Mouse (Mus musculus) embryonic facial prominence, embryonic 11.5 days (tissue): ENCODE data around the gene Gsta2. TPM values are rescaled to one million over a fixed set of nuclear protein-coding genes. Genes with fewer than 3 reads are reported as not detected.
"Not testable (repeated sequence)": the region's sequence is repeated elsewhere in the genome, so short reads cannot be mapped to it uniquely, and the experiment has no call there.

Experiments used
- ATAC-seq: fragments of 200-750 bp; cut with Nextera tagmentation; replicated peaks from 2 replicates; pipeline ENCODE4 v1.8.0; 2017; ENCODE audit warnings: low read depth; ENCODE audit not compliant: insufficient number of reproducible peaks, low FRiP score, low TSS enrichment
- DNase-seq: peaks from one replicate; pipeline ENCODE4 v3.0.0-alpha.2; 2015; ENCODE audit warnings: low spot score
- H3K27ac ChIP-seq: fragments of 300-500 bp; sonication (generic); replicated peaks from 2 replicates; pipeline ENCODE4 v1.5.1; 2014; ENCODE audit warnings: mild to moderate bottlenecking, low read depth, low read length, control low read depth
- H3K27me3 ChIP-seq: fragments of 300-500 bp; sonication (generic); 2 replicates; pipeline ENCODE4 v1.6.1; 2014; ENCODE audit warnings: mild to moderate bottlenecking, low read length, moderate library complexity, mixed read lengths; ENCODE audit not compliant: control insufficient read depth, insufficient read depth
- H3K36me3 ChIP-seq: fragments of 300-500 bp; sonication (generic); replicated peaks from 2 replicates; pipeline ENCODE4 v1.6.1; 2014; ENCODE audit warnings: low read depth, mild to moderate bottlenecking, low read length, moderate library complexity, mixed read lengths; ENCODE audit not compliant: control insufficient read depth, insufficient read depth
- H3K4me1 ChIP-seq: fragments of 300-500 bp; sonication (generic); 2 replicates; pipeline ENCODE4 v1.6.1; 2014; ENCODE audit warnings: low read length, mixed read lengths; ENCODE audit not compliant: control insufficient read depth, insufficient read depth
- H3K4me2 ChIP-seq: fragments of 300-500 bp; sonication (generic); 2 replicates; pipeline ENCODE4 v1.6.1; 2014; ENCODE audit warnings: low read depth, mild to moderate bottlenecking, control low read depth, low read length, moderate library complexity
- H3K4me3 ChIP-seq: fragments of 300-500 bp; sonication (generic); 2 replicates; pipeline ENCODE4 v1.5.1; 2014; ENCODE audit warnings: low read depth, low read length, control low read depth
- H3K9ac ChIP-seq: fragments of 300-500 bp; sonication (generic); replicated peaks from 2 replicates; pipeline ENCODE4 v1.6.1; 2014; ENCODE audit warnings: mild to moderate bottlenecking, control low read depth, low read length
- H3K9me3 ChIP-seq: fragments of 300-500 bp; sonication (generic); replicated peaks from 2 replicates; pipeline ENCODE4 v1.6.1; 2016; ENCODE audit warnings: mild to moderate bottlenecking, low read length, inconsistent platforms, mixed read lengths; ENCODE audit not compliant: control insufficient read depth
- WGBS: fragments of 180-500 bp; shearing (Covaris S2); extraction: QIAGEN DNeasy Blood & Tissue Kit; methylation state at CpG from one replicate; pipeline ENCODE4 v1.1.7; 2014; 5-methylcytosine and 5-hydroxymethylcytosine counted together
- polyA plus RNA-seq: library from polyadenylated mRNA; unstranded; fragments of >200 nt; fragmentation: Nextera tagmentation; extraction: Ambion mirVana; gene quantifications from 2 replicates; pipeline ENCODE4 v1.2.1, GENCODE M21; 2014

Gsta2 gene
- polyA plus RNA-seq, 1 experiment from 2014 or later: not detected

DNA sequence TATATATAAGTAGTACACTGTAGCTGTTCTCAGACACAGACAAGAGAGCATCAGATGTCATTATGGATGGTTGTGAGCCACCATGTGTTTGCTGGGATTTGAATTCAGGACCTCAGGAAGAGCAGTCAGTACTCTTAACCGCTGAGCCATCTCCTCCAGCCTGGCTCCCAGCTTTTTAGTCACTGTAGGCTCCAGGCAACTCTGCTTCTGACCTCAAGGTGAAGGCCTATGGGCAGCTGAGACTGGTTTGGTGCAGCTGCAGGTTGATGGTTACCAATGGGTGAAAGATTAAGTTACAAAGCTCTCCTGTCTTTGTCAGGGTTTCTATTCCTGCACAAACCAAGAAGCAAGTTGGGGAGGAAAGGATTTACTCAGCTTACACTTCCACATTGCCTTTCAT, 61.9 kb downstream of the Gsta2 start:
- not testable (repeated sequence) for H3K4me2 ChIP-seq, H3K9ac ChIP-seq, H3K27me3 ChIP-seq, DNase-seq, H3K9me3 ChIP-seq, H3K36me3 ChIP-seq, H3K4me1 ChIP-seq, H3K4me3 ChIP-seq, ATAC-seq, H3K27ac ChIP-seq
- 80% methylated on average over 1 of the region's 1 CpGs for WGBS

DNA sequence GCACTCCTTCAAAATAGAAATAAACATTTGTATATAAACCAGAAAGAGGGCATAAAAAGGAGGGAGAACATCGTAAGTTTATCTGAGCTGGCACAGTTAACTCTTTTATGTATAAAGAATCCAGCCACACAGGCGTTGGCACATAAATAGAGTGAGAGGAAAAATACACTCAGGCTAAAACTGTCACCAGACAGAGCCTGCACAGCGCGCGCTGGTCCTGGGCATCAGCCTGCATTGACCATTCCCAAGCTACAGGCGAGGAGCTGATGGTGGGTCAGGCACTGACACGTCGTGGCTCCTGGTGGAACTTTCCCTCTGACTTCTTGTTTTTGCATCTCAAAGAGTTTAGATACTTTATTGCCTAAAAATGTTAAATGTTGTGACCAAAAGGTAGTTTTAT, 63.1 kb downstream of the Gsta2 start:
- not testable (repeated sequence) for H3K36me3 ChIP-seq, H3K27ac ChIP-seq, H3K9ac ChIP-seq, H3K4me1 ChIP-seq, H3K4me2 ChIP-seq, H3K9me3 ChIP-seq, H3K27me3 ChIP-seq, DNase-seq, ATAC-seq, H3K4me3 ChIP-seq
- 91% methylated on average over 8 of the region's 8 CpGs for WGBS

- not testable (repeated sequence) for H3K4me3 ChIP-seq, H3K4me2 ChIP-seq, H3K9me3 ChIP-seq, DNase-seq, ATAC-seq, H3K27ac ChIP-seq, H3K36me3 ChIP-seq, H3K9ac ChIP-seq, H3K27me3 ChIP-seq, H3K4me1 ChIP-seq
- 88% methylated on average over 3 of the region's 3 CpGs for WGBS
Observed at GRCm38 (mm10) chr9:78289723-78290122, 65.9 kb downstream of the Gsta2 start, which contains the start of gene Gm10639. Gene Gm10639, plus strand, starts transcription at chr9:78289923.

GRCm38 (mm10) chr9:78289063-78289462, 66.5 kb downstream of the Gsta2 start:
- not testable (repeated sequence) for H3K36me3 ChIP-seq, H3K4me2 ChIP-seq, H3K9me3 ChIP-seq, H3K9ac ChIP-seq, H3K27me3 ChIP-seq, DNase-seq, H3K27ac ChIP-seq, H3K4me3 ChIP-seq, H3K4me1 ChIP-seq, ATAC-seq
- 67% methylated on average over 1 of the region's 1 CpGs for WGBS

DNA sequence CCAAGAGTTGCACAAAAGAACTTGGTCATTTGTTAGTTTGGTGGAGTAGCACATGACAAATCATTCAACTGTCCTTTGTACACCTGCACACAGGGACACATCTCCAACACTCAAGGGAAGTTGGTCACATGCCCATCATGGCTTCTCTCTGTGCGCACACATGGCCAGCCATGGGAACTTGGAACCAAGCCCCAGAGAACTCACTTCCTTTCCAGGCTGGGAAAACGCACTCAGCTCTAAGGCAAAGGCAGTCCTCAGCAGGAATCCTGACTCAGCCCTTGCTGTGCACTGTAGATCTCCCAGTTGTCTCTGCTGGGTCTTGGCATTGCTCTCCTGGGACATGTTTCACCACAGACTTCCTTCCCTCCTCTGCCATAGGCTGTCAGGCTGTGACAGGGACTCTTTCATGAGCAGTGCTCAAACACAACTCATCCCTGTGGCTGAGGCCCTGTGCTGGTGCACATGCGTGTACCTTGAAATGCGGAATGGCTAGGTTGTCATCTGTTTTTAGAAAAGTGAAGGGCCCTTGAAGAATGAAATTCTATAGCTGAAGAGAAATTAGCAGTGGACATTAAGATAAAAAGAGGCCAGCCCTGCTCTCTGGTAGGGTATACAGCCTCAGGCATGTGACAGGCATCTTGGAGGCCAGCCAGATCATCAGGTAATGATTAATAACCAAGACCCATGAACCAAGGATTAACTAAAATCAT, 73.4 kb downstream of the Gsta2 start:
- 82% methylated on average over 4 of the region's 4 CpGs for WGBS
- not testable (repeated sequence) for H3K27ac ChIP-seq, ATAC-seq, H3K27me3 ChIP-seq, DNase-seq, H3K4me2 ChIP-seq, H3K9me3 ChIP-seq, H3K4me1 ChIP-seq, H3K36me3 ChIP-seq, H3K4me3 ChIP-seq, H3K9ac ChIP-seq

Other genes with a start within 250 kb of the Gsta2 start
- gene Fbxo9, start 246.7 kb downstream of the Gsta2 start, polyA plus RNA-seq: 37.3 and 37.4 TPM in 2 replicates
- 33.4 and 35.2 TPM in 2 replicates for gene Ick, start 246.6 kb downstream of the Gsta2 start, polyA plus RNA-seq
- 120 and 124 TPM in 2 replicates for gene Gsta4, start 173.0 kb downstream of the Gsta2 start, polyA plus RNA-seq
- not detected in 2 replicates for gene Gsta1, start 125.1 kb downstream of the Gsta2 start, polyA plus RNA-seq
- not detected in 2 replicates for gene Gm3776, start 98.7 kb downstream of the Gsta2 start, polyA plus RNA-seq
- not detected in 2 replicates for gene Gm10639, start 65.9 kb downstream of the Gsta2 start, polyA plus RNA-seq
- not detected in 2 replicates for gene Omt2a, start 41.0 kb downstream of the Gsta2 start, polyA plus RNA-seq
- gene Omt2b, start 28.2 kb downstream of the Gsta2 start, polyA plus RNA-seq: not detected in 2 replicates
- gene Dppa5a, start 12.4 kb upstream of the Gsta2 start, polyA plus RNA-seq: not detected in 2 replicates
- 1.4 and 1.9 TPM in 2 replicates for gene Ooep, start 22.9 kb upstream of the Gsta2 start, polyA plus RNA-seq
- gene Ddx43, start 40.0 kb upstream of the Gsta2 start, polyA plus RNA-seq: 0.15 TPM in 1 of 2 replicates, not detected in the other
- 0.84 and 0.92 TPM in 2 replicates for gene Cgas, start 87.4 kb upstream of the Gsta2 start, polyA plus RNA-seq
- gene Mto1, start 92.4 kb upstream of the Gsta2 start, polyA plus RNA-seq: 21.4 and 24.7 TPM in 2 replicates
- 0.32 and 0.70 TPM in 2 replicates for gene Gm17324, start 93.0 kb upstream of the Gsta2 start, polyA plus RNA-seq
- 5,291 and 5,417 TPM in 2 replicates for gene Eef1a1, start 133.4 kb upstream of the Gsta2 start, polyA plus RNA-seq
- gene Slc17a5, start 232.3 kb upstream of the Gsta2 start, polyA plus RNA-seq: 11.8 and 13.8 TPM in 2 replicates